Mouse (Mus musculus) ES-E14 (cell line): Measurements from ENCODE around the gene C2cd4c.

Experiments used
- HCFC1 ChIP-seq: IDR thresholded peaks from 2 replicates; pipeline ENCODE4 v1.6.1; 2012; ENCODE audit warnings: low read length, inconsistent platforms, borderline replicate concordance; ENCODE audit not compliant: insufficient read depth
- MAFK ChIP-seq: IDR thresholded peaks from 2 replicates; pipeline ENCODE4 v1.6.1; 2014; ENCODE audit warnings: mild to moderate bottlenecking, low read depth, low read length, inconsistent platforms; ENCODE audit not compliant: insufficient read depth
- ZNF384 ChIP-seq: IDR thresholded peaks from 2 replicates; pipeline ENCODE4 v1.6.1; 2012; ENCODE audit warnings: low read depth, low read length, inconsistent platforms

DNA sequence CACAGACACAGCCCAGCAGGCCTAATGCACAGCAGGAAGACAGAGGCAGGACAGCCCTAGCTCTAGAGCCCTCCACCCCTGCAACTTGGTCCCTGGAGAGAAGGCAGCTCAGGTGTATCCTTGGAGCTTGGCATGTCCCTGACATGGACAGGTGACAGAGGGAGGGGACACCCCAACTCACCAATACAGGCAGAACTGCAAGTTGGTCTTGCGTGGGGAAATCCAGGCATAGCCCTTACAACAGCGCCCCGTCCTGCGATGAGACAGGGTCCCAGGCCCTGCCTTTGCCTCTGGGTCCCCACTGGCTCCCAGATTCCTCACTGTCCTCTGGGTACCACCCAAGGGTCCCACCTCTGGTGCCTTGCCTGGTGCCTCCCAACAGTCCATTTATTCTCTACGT is 28.1 kb downstream of the C2cd4c start:
- TF ChIP-seq ZNF384: no peak
- no peak for TF ChIP-seq HCFC1
- no peak for TF ChIP-seq MAFK
